Mouse (Mus musculus) liver, adult 2 months (tissue): ENCODE data around the gene Six6. TPM values are rescaled to one million over a fixed set of nuclear protein-coding genes. Genes with fewer than 3 reads are reported as not detected.

Experiments
- DNase-seq: peaks from one replicate; pipeline ENCODE4 v3.0.0-alpha.2; 2011; ENCODE audit warnings: low read depth, low spot score; ENCODE audit errors: extremely low read depth
- H3K27ac ChIP-seq: fragments of 200-500 bp; replicated peaks from 2 replicates; pipeline ENCODE4 v1.5.1; 2012; ENCODE audit warnings: low read depth, mild to moderate bottlenecking, control low read depth, inconsistent platforms, low read length; ENCODE audit not compliant: insufficient read depth
- H3K27me3 ChIP-seq: fragments of 200-500 bp; 2 replicates; pipeline ENCODE4 v1.6.1; 2012; ENCODE audit warnings: mild to moderate bottlenecking, moderate library complexity, low read length, inconsistent platforms; ENCODE audit not compliant: control insufficient read depth, insufficient read depth
- H3K36me3 ChIP-seq: fragments of 200-500 bp; 2 replicates; pipeline ENCODE4 v1.6.1; 2012; ENCODE audit warnings: low read length, inconsistent platforms; ENCODE audit not compliant: control insufficient read depth, insufficient read depth
- H3K4me1 ChIP-seq: fragments of 200-500 bp; 2 replicates; pipeline ENCODE4 v1.6.1; 2011; ENCODE audit warnings: low read length; ENCODE audit not compliant: control insufficient read depth, insufficient read depth
- H3K4me3 ChIP-seq: fragments of 200-500 bp; 2 replicates; pipeline ENCODE4 v1.5.1; 2011; ENCODE audit warnings: low read depth, mild to moderate bottlenecking, control low read depth, low read length, moderate library complexity; ENCODE audit not compliant: insufficient read depth
- H3K79me2 ChIP-seq: fragments of 200-500 bp; 2 replicates; pipeline ENCODE4 v1.6.1; 2012; ENCODE audit warnings: inconsistent platforms, mild to moderate bottlenecking, low read length, moderate library complexity; ENCODE audit not compliant: control insufficient read depth, insufficient read depth
- H3K9ac ChIP-seq: fragments of 200-500 bp; 2 replicates; pipeline ENCODE4 v1.6.1; 2012; ENCODE audit warnings: low read depth, mild to moderate bottlenecking, control low read depth, inconsistent platforms, low read length
- CTCF ChIP-seq: fragments of 200-500 bp; IDR thresholded peaks from 2 replicates; pipeline ENCODE4 v1.5.1; 2011; ENCODE audit warnings: low read depth, low read length, control low read depth
- POLR2A ChIP-seq: fragments of 200-500 bp; IDR thresholded peaks from 2 replicates; pipeline ENCODE4 v1.6.1; 2011; ENCODE audit warnings: low read length, control low read depth; ENCODE audit not compliant: insufficient read depth; ENCODE audit errors: extremely low read depth
- WGBS: fragments of 180-500 bp; shearing (Covaris S2); methylation state at CpG from one replicate; pipeline ENCODE4 v1.1.7; 2018; 5-methylcytosine and 5-hydroxymethylcytosine counted together
- polyA plus RNA-seq: library from polyadenylated mRNA; depleted of rRNA; stranded (reverse); fragments of >200 nt; gene quantifications from 2 replicates; pipeline ENCODE4 v1.2.3, GENCODE M21; 2012
- total RNA-seq: library from RNA; depleted of rRNA; stranded (reverse); fragments of >200 nt; gene quantifications from 2 replicates; pipeline ENCODE4 v1.2.3, GENCODE M21; 2014

Gene Six6
- total and polyA plus RNA-seq, 2 experiments, result not detected

GRCm38 (mm10) chr12:72943574-72944110 is 4.0 kb downstream of the Six6 start:
- no peak overlapping the region for H3K27ac ChIP-seq
- no peaks in the 10 kb centered on the region for H3K36me3 ChIP-seq
- no peaks in the 10 kb centered on the region for H3K4me1 ChIP-seq
- no peaks in the 10 kb centered on the region for H3K79me2 ChIP-seq
- 15% methylated on average over 2 of the region's 2 CpGs for WGBS
- TF ChIP-seq POLR2A (no peak), CTCF (no peak)
- peaks cover 30% of the 10 kb centered on the region for H3K27me3 ChIP-seq
- no peak overlapping the region for H3K9ac ChIP-seq
- no peak overlapping the region for H3K4me3 ChIP-seq
- DNase-seq, result no peak

- Histone ChIP-seq H3K36me3 (no peaks in the 10 kb centered on the region), H3K4me1 (no peaks in the 10 kb centered on the region), H3K27ac (no peak overlapping the region), H3K4me3 (no peak overlapping the region), H3K27me3 (peaks cover 27% of the 10 kb centered on the region), H3K79me2 (no peaks in the 10 kb centered on the region), H3K9ac (no peak overlapping the region)
- DNase-seq, result peak; percentile 28
- 4% methylated on average over 24 of the region's 24 CpGs for WGBS
- TF ChIP-seq CTCF (no peak), POLR2A (no peak)
Measured at GRCm38 (mm10) chr12:72944411-72945225, 4.9 kb downstream of the Six6 start.

GRCm38 (mm10) chr12:72945301-72946063 is 5.8 kb downstream of the Six6 start:
- Histone ChIP-seq H3K9ac (no peak overlapping the region), H3K27ac (no peak overlapping the region), H3K36me3 (no peaks in the 10 kb centered on the region), H3K27me3 (peaks cover 18% of the 10 kb centered on the region), H3K79me2 (no peaks in the 10 kb centered on the region), H3K4me1 (no peaks in the 10 kb centered on the region), H3K4me3 (no peak overlapping the region)
- no peak for DNase-seq
- TF ChIP-seq POLR2A (no peak), CTCF (no peak)
- 2% methylated on average over 89 of the region's 89 CpGs for WGBS

GRCm38 (mm10) chr12:72946064-72946395 is 6.3 kb downstream of the Six6 start:
- no peak for TF ChIP-seq POLR2A
- no peak for TF ChIP-seq CTCF
- 14% methylated on average over 8 of the region's 8 CpGs for WGBS
- Histone ChIP-seq H3K4me3 (no peak overlapping the region), H3K27me3 (peaks cover 16% of the 10 kb centered on the region), H3K4me1 (no peaks in the 10 kb centered on the region), H3K9ac (no peak overlapping the region), H3K27ac (no peak overlapping the region), H3K79me2 (no peaks in the 10 kb centered on the region), H3K36me3 (no peaks in the 10 kb centered on the region)
- no peak for DNase-seq

- Histone ChIP-seq H3K79me2 (no peaks in the 10 kb centered on the region), H3K36me3 (no peaks in the 10 kb centered on the region), H3K4me3 (no peak overlapping the region), H3K27me3 (peaks cover 9% of the 10 kb centered on the region; the same call in 1 of the 2 replicates), H3K4me1 (no peaks in the 10 kb centered on the region), H3K27ac (no peak overlapping the region), H3K9ac (no peak overlapping the region)
- no peak for DNase-seq
- TF ChIP-seq CTCF (no peak), POLR2A (no peak)
Measured at GRCm38 (mm10) chr12:72946805-72947204, 7.1 kb downstream of the Six6 start.

- Histone ChIP-seq H3K36me3 (no peaks in the 10 kb centered on the region), H3K27me3 (peaks cover 8% of the 10 kb centered on the region; the same call in 1 of the 2 replicates), H3K4me1 (no peaks in the 10 kb centered on the region), H3K9ac (no peak overlapping the region), H3K79me2 (no peaks in the 10 kb centered on the region), H3K27ac (no peak overlapping the region), H3K4me3 (no peak overlapping the region)
- TF ChIP-seq CTCF (no peak), POLR2A (no peak)
- DNase-seq, result no peak
- 39% methylated on average over 2 of the region's 2 CpGs for WGBS
Measured at GRCm38 (mm10) chr12:72947335-72947734, 7.6 kb downstream of the Six6 start.
